Mouse (Mus musculus): ENCODE results near the gene Rnf26. TPM values are rescaled to one million over a fixed set of nuclear protein-coding genes. Genes with fewer than 3 reads are reported as not detected.

The Rnf26 gene
- total and polyA plus RNA-seq, 2 experiments from 2014 or later: 15.0 to 33.4 TPM

DNA sequence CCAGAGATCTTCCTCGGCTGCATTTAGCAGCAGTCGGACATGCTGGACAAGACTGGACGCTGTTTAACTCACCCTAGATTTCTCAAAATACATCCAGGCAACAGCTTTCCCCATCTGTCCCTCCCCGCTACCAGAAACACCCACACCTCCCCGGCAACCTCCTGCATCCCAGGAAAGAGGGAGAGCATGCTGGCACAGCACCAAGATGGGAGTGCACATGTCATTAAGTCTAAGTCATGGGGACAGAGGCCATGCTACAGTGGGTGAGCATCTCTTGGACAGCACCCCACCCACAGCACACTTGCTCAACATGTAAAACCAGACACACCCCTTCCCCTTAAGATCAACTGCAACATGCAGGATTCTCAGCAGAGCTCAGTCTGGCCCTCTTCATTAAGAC lies 32.4 kb downstream of the Rnf26 start:
- TF ChIP-seq CTCF (IDR thresholded peaks at IDR 0.05): no peak
- Histone ChIP-seq H3K4me1 (ENCODE audit: insufficient read depth, low read length) (peaks cover 19% of the 10 kb centered on the region; the same call in 1 of the 2 replicates), H3K36me3 (ENCODE audit: insufficient read depth, low read length) (no peaks in the 10 kb centered on the region), H3K9ac (replicated peaks; ENCODE audit: low read length, poor library complexity, severe bottlenecking) (no peak overlapping the region), H3K4me3 (ENCODE audit: low read depth, low read length) (no peak overlapping the region), H3K9me3 (ENCODE audit: low read length) (no peaks in the 10 kb centered on the region), H3K27ac (ENCODE audit: low read depth, low read length) (no peak overlapping the region), H3K27me3 (ENCODE audit: insufficient read depth, low read length) (peaks cover 14% of the 10 kb centered on the region), H3K4me2 (ENCODE audit: low read depth, low read length, poor library complexity, severe bottlenecking) (no peak overlapping the region)
- 77% methylated on average over 5 of the region's 5 CpGs for WGBS
- ATAC-seq (ENCODE audit: low FRiP score) (no peak), DNase-seq (ENCODE audit: low spot score) (no peak)

DNA sequence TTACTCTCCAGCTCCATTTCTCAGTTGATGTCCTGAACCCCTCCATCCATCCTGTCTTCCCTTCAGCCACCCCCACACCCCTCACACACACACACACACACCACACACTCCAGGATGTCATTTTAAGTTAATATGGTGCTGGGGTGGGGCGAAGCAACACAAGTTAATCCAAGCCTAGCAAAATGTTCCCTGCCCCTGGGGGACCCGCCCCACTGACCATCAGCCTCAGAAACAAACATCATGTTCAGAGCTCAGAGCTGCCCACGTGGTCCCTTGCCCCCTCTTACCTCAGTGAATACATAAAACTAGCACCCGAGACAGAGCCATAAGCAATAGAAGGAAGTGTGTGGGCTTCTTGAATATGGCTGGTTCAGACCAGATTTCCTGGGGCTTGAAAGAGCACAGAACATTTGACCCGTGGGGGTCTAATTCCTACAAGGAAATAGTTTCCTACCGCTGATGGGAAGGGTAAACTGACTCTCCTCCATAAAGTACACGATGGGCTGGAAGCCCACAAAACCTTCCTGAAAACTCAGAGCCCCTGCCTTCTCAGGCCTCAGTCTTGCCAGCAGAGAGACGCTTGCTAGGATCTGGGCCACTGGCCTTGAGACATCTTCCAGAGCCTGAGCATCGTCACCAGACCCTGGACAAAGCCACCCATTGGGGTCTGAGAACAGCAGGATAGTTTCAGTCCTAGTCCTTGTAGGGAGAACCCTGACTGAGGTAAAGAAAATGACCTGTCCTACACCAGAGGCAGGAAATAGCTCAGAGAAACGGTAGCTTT lies 33.1 kb downstream of the Rnf26 start:
- Histone ChIP-seq H3K27me3 (ENCODE audit: insufficient read depth, low read length) (peaks cover 7% of the 10 kb centered on the region), H3K4me1 (ENCODE audit: insufficient read depth, low read length) (peaks cover 17% of the 10 kb centered on the region; the same call in 1 of the 2 replicates), H3K4me2 (ENCODE audit: low read depth, low read length, poor library complexity, severe bottlenecking) (no peak overlapping the region), H3K36me3 (ENCODE audit: insufficient read depth, low read length) (no peaks in the 10 kb centered on the region), H3K9ac (replicated peaks; ENCODE audit: low read length, poor library complexity, severe bottlenecking) (no peak overlapping the region), H3K9me3 (ENCODE audit: low read length) (no peaks in the 10 kb centered on the region), H3K27ac (ENCODE audit: low read depth, low read length) (no peak overlapping the region), H3K4me3 (ENCODE audit: low read depth, low read length) (no peak overlapping the region)
- DNase-seq (ENCODE audit: low spot score): no peak
- no peak for ATAC-seq (ENCODE audit: low FRiP score)
- WGBS: 82% methylated on average over 10 of the region's 10 CpGs
- TF ChIP-seq CTCF (IDR thresholded peaks at IDR 0.05): no peak

DNA sequence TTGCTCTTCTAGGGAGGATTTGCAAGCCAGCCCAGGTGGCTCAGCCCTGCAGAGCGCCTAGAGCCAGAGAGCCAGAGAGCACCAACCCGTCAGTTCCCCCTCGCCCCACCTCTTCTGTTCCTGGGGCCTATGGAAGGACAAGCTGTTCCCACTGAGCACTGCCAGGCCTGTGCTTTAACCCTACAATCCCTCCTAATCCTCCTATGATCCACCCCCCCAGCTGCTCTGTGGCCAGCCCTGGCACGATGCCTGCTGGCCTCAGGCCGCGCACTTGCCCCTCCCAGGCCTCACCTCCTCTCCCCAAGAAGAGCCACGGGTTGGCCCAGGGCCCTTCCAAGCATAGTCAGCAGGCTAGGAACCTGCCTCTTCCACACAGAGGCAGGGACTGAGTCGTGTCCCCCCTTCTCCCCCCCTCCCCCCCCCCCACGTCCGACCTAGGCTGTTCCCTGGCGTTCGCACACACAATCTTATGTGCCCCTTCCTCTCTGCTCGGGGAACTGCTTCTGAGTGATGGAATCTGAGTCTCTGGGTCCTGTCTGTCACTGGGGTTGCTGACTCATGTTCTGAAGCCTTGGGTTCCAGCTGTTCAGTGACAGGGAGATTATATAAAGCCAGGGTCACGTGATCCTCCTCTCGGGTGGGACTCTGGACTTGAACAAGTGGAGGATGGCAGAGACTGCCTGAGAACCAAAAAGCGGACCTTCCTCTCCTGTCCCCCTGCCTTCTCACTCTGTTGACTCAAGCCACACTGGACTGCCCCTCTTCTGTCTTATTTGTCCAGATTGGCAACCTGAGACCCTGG lies 34.2 kb downstream of the Rnf26 start:
- Histone ChIP-seq H3K4me2 (ENCODE audit: low read depth, low read length, poor library complexity, severe bottlenecking) (no peak overlapping the region), H3K27ac (ENCODE audit: low read depth, low read length) (no peak overlapping the region), H3K9ac (replicated peaks; ENCODE audit: low read length, poor library complexity, severe bottlenecking) (no peak overlapping the region), H3K4me3 (ENCODE audit: low read depth, low read length) (no peak overlapping the region), H3K4me1 (ENCODE audit: insufficient read depth, low read length) (peaks cover 7% of the 10 kb centered on the region; the same call in 1 of the 2 replicates), H3K9me3 (ENCODE audit: low read length) (no peaks in the 10 kb centered on the region), H3K27me3 (ENCODE audit: insufficient read depth, low read length) (peaks cover 5% of the 10 kb centered on the region), H3K36me3 (ENCODE audit: insufficient read depth, low read length) (no peaks in the 10 kb centered on the region)
- WGBS: 28% methylated on average over 12 of the region's 16 CpGs
- no peak for TF ChIP-seq CTCF (IDR thresholded peaks at IDR 0.05)
- ATAC-seq (ENCODE audit: low FRiP score) (peak; percentile 38; the same call in 1 of the 2 replicates), DNase-seq (ENCODE audit: low spot score) (peak; percentile 89)

DNA sequence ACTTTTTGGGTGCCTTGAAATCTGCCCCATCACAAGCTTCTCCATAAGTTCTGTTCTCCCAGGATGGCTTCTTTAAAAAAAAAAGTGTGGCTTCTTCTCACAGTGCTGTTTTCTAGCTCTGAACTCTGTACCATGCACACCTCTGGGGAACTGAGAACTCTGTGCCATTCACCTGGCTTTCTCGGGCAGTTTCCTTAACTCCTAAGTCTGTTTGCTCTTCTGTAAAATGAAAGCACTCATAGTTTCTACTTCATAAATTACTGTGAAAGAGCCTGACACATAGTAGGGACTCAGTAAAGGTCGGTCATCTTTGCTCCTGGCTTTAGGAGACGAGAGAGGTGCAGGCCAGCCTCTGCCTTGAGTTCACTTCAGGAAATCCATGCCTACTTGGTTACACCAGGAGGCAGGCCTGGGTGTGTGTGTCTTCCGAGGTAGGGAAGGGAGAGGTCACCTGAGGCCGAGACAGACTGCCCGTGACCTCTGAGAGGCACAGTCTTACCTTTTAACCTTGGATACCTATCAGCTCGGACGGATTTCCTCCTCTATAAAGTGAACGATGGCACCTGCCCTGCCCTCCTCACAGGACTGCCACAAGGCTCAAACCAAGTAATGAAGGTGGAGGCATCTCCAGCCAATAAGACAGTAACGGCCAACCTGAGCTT lies 35.0 kb downstream of the Rnf26 start:
- no peak for TF ChIP-seq CTCF (IDR thresholded peaks at IDR 0.05)
- Histone ChIP-seq H3K27me3 (ENCODE audit: insufficient read depth, low read length) (no peaks in the 10 kb centered on the region; the same call in none of the 2 replicates), H3K27ac (ENCODE audit: low read depth, low read length) (no peak overlapping the region), H3K36me3 (ENCODE audit: insufficient read depth, low read length) (no peaks in the 10 kb centered on the region), H3K4me1 (ENCODE audit: insufficient read depth, low read length) (no peaks in the 10 kb centered on the region), H3K9ac (replicated peaks; ENCODE audit: low read length, poor library complexity, severe bottlenecking) (no peak overlapping the region), H3K4me2 (ENCODE audit: low read depth, low read length, poor library complexity, severe bottlenecking) (no peak overlapping the region), H3K4me3 (ENCODE audit: low read depth, low read length) (no peak overlapping the region), H3K9me3 (ENCODE audit: low read length) (no peaks in the 10 kb centered on the region)
- DNase-seq (ENCODE audit: low spot score) (no peak), ATAC-seq (ENCODE audit: low FRiP score) (no peak)
- 83% methylated on average over 10 of the region's 10 CpGs for WGBS

DNA sequence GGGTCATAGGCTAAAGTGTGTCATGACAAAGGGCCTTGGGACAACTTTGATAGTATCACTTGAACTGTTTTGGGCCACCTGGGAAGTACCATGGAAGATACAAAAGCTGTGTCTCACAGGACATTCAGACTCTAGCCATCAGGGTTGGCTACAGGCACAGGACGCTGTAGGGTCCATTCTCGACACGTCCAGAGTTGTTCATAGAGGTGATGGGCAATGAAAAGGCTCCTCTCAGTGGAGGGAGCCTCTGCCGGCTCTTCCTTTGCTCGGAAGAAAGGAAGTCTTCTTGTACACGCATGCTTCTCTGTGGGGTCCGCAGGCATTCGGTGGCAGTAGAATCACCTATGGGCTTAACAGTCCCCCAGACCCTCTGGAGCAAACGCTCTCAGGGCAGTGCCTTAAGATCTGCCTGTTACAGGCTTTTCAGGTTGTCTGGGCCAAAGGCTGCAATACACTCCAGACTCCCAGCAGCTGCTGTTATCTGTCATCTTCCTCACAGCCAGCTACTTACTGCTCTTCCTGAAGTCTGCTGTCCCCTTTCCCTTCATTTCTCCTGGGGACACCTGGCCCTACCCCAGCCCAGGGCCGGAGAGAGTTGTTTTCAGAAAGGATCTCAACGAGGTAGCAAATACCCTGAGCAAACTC lies 35.9 kb downstream of the Rnf26 start:
- Histone ChIP-seq H3K9ac (replicated peaks; ENCODE audit: low read length, poor library complexity, severe bottlenecking) (no peak overlapping the region), H3K36me3 (ENCODE audit: insufficient read depth, low read length) (no peaks in the 10 kb centered on the region), H3K27me3 (ENCODE audit: insufficient read depth, low read length) (no peaks in the 10 kb centered on the region), H3K4me2 (ENCODE audit: low read depth, low read length, poor library complexity, severe bottlenecking) (no peak overlapping the region), H3K27ac (ENCODE audit: low read depth, low read length) (no peak overlapping the region), H3K4me3 (ENCODE audit: low read depth, low read length) (no peak overlapping the region), H3K9me3 (ENCODE audit: low read length) (no peaks in the 10 kb centered on the region), H3K4me1 (ENCODE audit: insufficient read depth, low read length) (no peaks in the 10 kb centered on the region)
- WGBS: 82% methylated on average over 11 of the region's 11 CpGs
- ATAC-seq (ENCODE audit: low FRiP score) (no peak), DNase-seq (ENCODE audit: low spot score) (no peak)
- TF ChIP-seq CTCF (IDR thresholded peaks at IDR 0.05): no peak
